Mouse (Mus musculus) midbrain, embryonic 13.5 days (tissue): ENCODE results near the gene Gja3. TPM values are rescaled to one million over a fixed set of nuclear protein-coding genes. Genes with fewer than 3 reads are reported as not detected.
"Not testable (repeated sequence)": the region's sequence is repeated elsewhere in the genome, so short reads cannot be mapped to it uniquely, and the experiment has no call there.

Experiments
- ATAC-seq: fragments of 200-750 bp; cut with Nextera tagmentation; 2 replicates; pipeline ENCODE4 v1.8.0; 2017; ENCODE audit warnings: mild to moderate bottlenecking, moderate TSS enrichment, moderate library complexity
- H3K27ac ChIP-seq: fragments of 300-500 bp; sonication (generic); 2 replicates; pipeline ENCODE4 v1.5.1; 2015; ENCODE audit warnings: inconsistent platforms, mild to moderate bottlenecking, moderate library complexity
- H3K27me3 ChIP-seq: fragments of 300-500 bp; sonication (generic); 2 replicates; pipeline ENCODE4 v1.6.1; 2015; ENCODE audit warnings: mild to moderate bottlenecking, inconsistent platforms
- H3K36me3 ChIP-seq: fragments of 300-500 bp; sonication (generic); 2 replicates; pipeline ENCODE4 v1.6.1; 2015; ENCODE audit warnings: mild to moderate bottlenecking, inconsistent platforms
- H3K4me1 ChIP-seq: fragments of 300-500 bp; sonication (generic); replicated peaks from 2 replicates; pipeline ENCODE4 v1.6.1; 2015; ENCODE audit warnings: inconsistent platforms
- H3K4me2 ChIP-seq: fragments of 300-500 bp; sonication (generic); replicated peaks from 2 replicates; pipeline ENCODE4 v1.6.1; 2015; ENCODE audit warnings: moderate library complexity, mild to moderate bottlenecking, inconsistent platforms
- H3K4me3 ChIP-seq: fragments of 300-500 bp; sonication (generic); replicated peaks from 2 replicates; pipeline ENCODE4 v1.5.1; 2015; ENCODE audit warnings: mild to moderate bottlenecking, inconsistent platforms
- H3K9ac ChIP-seq: fragments of 300-500 bp; sonication (generic); replicated peaks from 2 replicates; pipeline ENCODE4 v1.6.1; 2015; ENCODE audit warnings: mild to moderate bottlenecking, inconsistent platforms
- H3K9me3 ChIP-seq: fragments of 300-500 bp; sonication (generic); 2 replicates; pipeline ENCODE4 v1.6.1; 2016; ENCODE audit warnings: mild to moderate bottlenecking, inconsistent platforms
- WGBS: fragments of 180-500 bp; shearing (Covaris S2); methylation state at CpG from one replicate; pipeline ENCODE4 v1.1.7; 2015; 5-methylcytosine and 5-hydroxymethylcytosine counted together
- polyA plus RNA-seq: library from polyadenylated mRNA; unstranded; fragments of >200 nt; fragmentation: Nextera tagmentation; extraction: Ambion mirVana; gene quantifications from 2 replicates; pipeline ENCODE4 v1.2.1, GENCODE M21; 2015

Gene Gja3
- polyA plus RNA-seq, 1 experiment from 2014 or later, result 0.51 TPM

GRCm38 (mm10) chr14:57084180-57084668 is 26.3 kb upstream of the Gja3 start:
- H3K36me3 ChIP-seq, result no peaks in the 10 kb centered on the region
- H3K27me3 ChIP-seq, result no peaks in the 10 kb centered on the region
- H3K27ac ChIP-seq, result no peak overlapping the region
- no peak overlapping the region for H3K9ac ChIP-seq
- ATAC-seq, result no peak
- H3K9me3 ChIP-seq, result no peaks in the 10 kb centered on the region
- 80% methylated on average over 11 of the region's 11 CpGs for WGBS
- H3K4me2 ChIP-seq, result no peak overlapping the region
- no peaks in the 10 kb centered on the region for H3K4me1 ChIP-seq
- no peak overlapping the region for H3K4me3 ChIP-seq

GRCm38 (mm10) chr14:57082863-57083262 is 25.0 kb upstream of the Gja3 start:
- H3K4me2 ChIP-seq, result no peak overlapping the region
- H3K9me3 ChIP-seq, result no peaks in the 10 kb centered on the region
- 100% methylated on average over 1 of the region's 1 CpGs for whole genome bisulfite sequencing
- H3K27ac ChIP-seq, result no peak overlapping the region
- H3K36me3 ChIP-seq, result no peaks in the 10 kb centered on the region
- no peaks in the 10 kb centered on the region for H3K4me1 ChIP-seq
- no peak for ATAC-seq
- no peak overlapping the region for H3K9ac ChIP-seq
- H3K27me3 ChIP-seq, result no peaks in the 10 kb centered on the region
- H3K4me3 ChIP-seq, result no peak overlapping the region

GRCm38 (mm10) chr14:57075537-57075936 is 17.6 kb upstream of the Gja3 start:
- Histone ChIP-seq H3K9me3 (no peaks in the 10 kb centered on the region), H3K36me3 (no peaks in the 10 kb centered on the region), H3K4me2 (no peak overlapping the region), H3K9ac (no peak overlapping the region), H3K4me3 (no peak overlapping the region), H3K27ac (no peak overlapping the region), H3K4me1 (no peaks in the 10 kb centered on the region), H3K27me3 (no peaks in the 10 kb centered on the region)
- WGBS, result 87% methylated on average over 6 of the region's 6 CpGs
- ATAC-seq, result no peak

GRCm38 (mm10) chr14:57069906-57070305 is 12.0 kb upstream of the Gja3 start:
- 1% methylated on average over 2 of the region's 2 CpGs for WGBS
- not testable (repeated sequence) for H3K9me3 ChIP-seq, H3K4me1 ChIP-seq, ATAC-seq, H3K4me2 ChIP-seq, H3K27me3 ChIP-seq, H3K36me3 ChIP-seq, H3K4me3 ChIP-seq, H3K27ac ChIP-seq, H3K9ac ChIP-seq

GRCm38 (mm10) chr14:57066053-57066452 is 8.2 kb upstream of the Gja3 start:
- Histone ChIP-seq H3K4me3 (no peak overlapping the region), H3K27ac (no peak overlapping the region), H3K36me3 (no peaks in the 10 kb centered on the region), H3K9me3 (no peaks in the 10 kb centered on the region), H3K9ac (no peak overlapping the region), H3K4me2 (no peak overlapping the region), H3K27me3 (no peaks in the 10 kb centered on the region), H3K4me1 (no peaks in the 10 kb centered on the region)
- no peak for ATAC-seq

GRCm38 (mm10) chr14:57060052-57060451 is 2.2 kb upstream of the Gja3 start:
- not testable (repeated sequence) for H3K36me3 ChIP-seq, H3K4me2 ChIP-seq, H3K9me3 ChIP-seq, H3K4me3 ChIP-seq, ATAC-seq, H3K9ac ChIP-seq, H3K27ac ChIP-seq
- Histone ChIP-seq H3K4me1 (peaks cover 12% of the 10 kb centered on the region), H3K27me3 (peaks cover 41% of the 10 kb centered on the region)
- 4% methylated on average over 1 of the region's 1 CpGs for WGBS

- Histone ChIP-seq H3K4me1 (peaks cover 12% of the 10 kb centered on the region), H3K4me3 (peak overlapping the region; percentile 49), H3K9ac (peak overlapping the region; percentile 56), H3K4me2 (peak overlapping the region; percentile 86), H3K27me3 (peaks cover 44% of the 10 kb centered on the region), H3K27ac (no peak overlapping the region), H3K36me3 (no peaks in the 10 kb centered on the region), H3K9me3 (no peaks in the 10 kb centered on the region)
- 4% methylated on average over 19 of the region's 19 CpGs for WGBS
- no peak for ATAC-seq
Observed at GRCm38 (mm10) chr14:57057204-57057562, 717 bp downstream of the Gja3 start.

- Histone ChIP-seq H3K9ac (no peak overlapping the region), H3K27me3 (peaks cover 25% of the 10 kb centered on the region)
Observed at GRCm38 (mm10) chr14:57052713-57053112, 5.2 kb downstream of the Gja3 start.

GRCm38 (mm10) chr14:57043863-57044262 is 14.0 kb downstream of the Gja3 start:
- no peaks in the 10 kb centered on the region for H3K36me3 ChIP-seq
- no peak overlapping the region for H3K4me3 ChIP-seq
- H3K4me2 ChIP-seq, result no peak overlapping the region
- no peak overlapping the region for H3K9ac ChIP-seq
- ATAC-seq, result no peak
- WGBS, result 92% methylated on average over 6 of the region's 6 CpGs
- no peaks in the 10 kb centered on the region for H3K27me3 ChIP-seq
- H3K9me3 ChIP-seq, result no peaks in the 10 kb centered on the region
- H3K27ac ChIP-seq, result no peak overlapping the region
- no peaks in the 10 kb centered on the region for H3K4me1 ChIP-seq

More at GRCm38 (mm10) chr14:57052713-57053112, 5.2 kb downstream of the Gja3 start:
- H3K27ac ChIP-seq, result no peak overlapping the region
- ATAC-seq, result no peak
- peaks cover 6% of the 10 kb centered on the region for H3K4me1 ChIP-seq
- no peaks in the 10 kb centered on the region for H3K9me3 ChIP-seq
- no peak overlapping the region for H3K4me3 ChIP-seq
- WGBS, result 77% methylated on average over 6 of the region's 6 CpGs
- H3K4me2 ChIP-seq, result no peak overlapping the region
- H3K36me3 ChIP-seq, result no peaks in the 10 kb centered on the region

GRCm38 (mm10) chr14:57041439-57041838 is 16.5 kb downstream of the Gja3 start:
- Histone ChIP-seq H3K27ac (no peak overlapping the region), H3K4me2 (no peak overlapping the region), H3K9me3 (no peaks in the 10 kb centered on the region), H3K9ac (no peak overlapping the region), H3K36me3 (no peaks in the 10 kb centered on the region), H3K27me3 (no peaks in the 10 kb centered on the region), H3K4me3 (no peak overlapping the region), H3K4me1 (no peaks in the 10 kb centered on the region)
- no peak for ATAC-seq
- 81% methylated on average over 1 of the region's 1 CpGs for WGBS

- no peaks in the 10 kb centered on the region for H3K36me3 ChIP-seq
- no peak overlapping the region for H3K27ac ChIP-seq
- H3K4me1 ChIP-seq, result no peaks in the 10 kb centered on the region
- H3K4me3 ChIP-seq, result no peak overlapping the region
- no peaks in the 10 kb centered on the region for H3K27me3 ChIP-seq
- H3K4me2 ChIP-seq, result no peak overlapping the region
- H3K9ac ChIP-seq, result no peak overlapping the region
- WGBS, result 82% methylated on average over 6 of the region's 6 CpGs
- ATAC-seq, result no peak
- H3K9me3 ChIP-seq, result no peaks in the 10 kb centered on the region
Observed at GRCm38 (mm10) chr14:57034926-57035498, 22.9 kb downstream of the Gja3 start.

GRCm38 (mm10) chr14:57034135-57034534 is 23.8 kb downstream of the Gja3 start:
- Histone ChIP-seq H3K4me1 (no peaks in the 10 kb centered on the region), H3K4me3 (no peak overlapping the region), H3K9me3 (no peaks in the 10 kb centered on the region), H3K4me2 (no peak overlapping the region), H3K36me3 (no peaks in the 10 kb centered on the region), H3K9ac (no peak overlapping the region), H3K27me3 (no peaks in the 10 kb centered on the region), H3K27ac (no peak overlapping the region)
- WGBS, result 77% methylated on average over 9 of the region's 9 CpGs
- ATAC-seq, result no peak

GRCm38 (mm10) chr14:57032850-57033249 is 25.1 kb downstream of the Gja3 start:
- Histone ChIP-seq H3K36me3 (no peaks in the 10 kb centered on the region), H3K9ac (no peak overlapping the region), H3K27ac (no peak overlapping the region), H3K4me2 (no peak overlapping the region), H3K4me1 (no peaks in the 10 kb centered on the region), H3K4me3 (no peak overlapping the region), H3K9me3 (no peaks in the 10 kb centered on the region), H3K27me3 (no peaks in the 10 kb centered on the region)
- no peak for ATAC-seq
- WGBS, result 85% methylated on average over 3 of the region's 3 CpGs
